Mouse (Mus musculus) hindbrain, embryonic 14.5 days (tissue): ENCODE results near the gene Gm4353. TPM values are rescaled to one million over a fixed set of nuclear protein-coding genes. Genes with fewer than 3 reads are reported as not detected.

Source experiments
- ATAC-seq: fragments of 200-750 bp; cut with Nextera tagmentation; 2 replicates; pipeline ENCODE4 v1.8.0; 2017; ENCODE audit warnings: moderate number of reproducible peaks, mild to moderate bottlenecking, moderate TSS enrichment, moderate library complexity; ENCODE audit not compliant: low FRiP score
- DNase-seq: peaks from one replicate; pipeline ENCODE4 v3.0.0-alpha.2; 2015; ENCODE audit warnings: low spot score
- H3K27ac ChIP-seq: fragments of 300-500 bp; sonication (generic); 2 replicates; pipeline ENCODE4 v1.5.1; 2014; ENCODE audit warnings: mild to moderate bottlenecking, moderate library complexity
- H3K27me3 ChIP-seq: fragments of 300-500 bp; sonication (generic); 2 replicates; pipeline ENCODE4 v1.6.1; 2014; ENCODE audit warnings: mild to moderate bottlenecking, low read length, mixed read lengths; ENCODE audit not compliant: control insufficient read depth, insufficient read depth
- H3K36me3 ChIP-seq: fragments of 300-500 bp; sonication (generic); replicated peaks from 2 replicates; pipeline ENCODE4 v1.6.1; 2014; ENCODE audit not compliant: control insufficient read depth, insufficient read depth
- H3K4me1 ChIP-seq: fragments of 300-500 bp; sonication (generic); replicated peaks from 2 replicates; pipeline ENCODE4 v1.6.1; 2014; ENCODE audit warnings: antibody characterized with exemption, low read length, mixed read lengths; ENCODE audit not compliant: control insufficient read depth, insufficient read depth
- H3K4me2 ChIP-seq: fragments of 300-500 bp; sonication (generic); replicated peaks from 2 replicates; pipeline ENCODE4 v1.6.1; 2014; ENCODE audit warnings: mild to moderate bottlenecking, moderate library complexity
- H3K4me3 ChIP-seq: fragments of 300-500 bp; sonication (generic); replicated peaks from 2 replicates; pipeline ENCODE4 v1.5.1; 2014; ENCODE audit warnings: mild to moderate bottlenecking, low read length
- H3K9ac ChIP-seq: fragments of 300-500 bp; sonication (generic); 2 replicates; pipeline ENCODE4 v1.6.1; 2014
- H3K9me3 ChIP-seq: fragments of 300-500 bp; sonication (generic); 2 replicates; pipeline ENCODE4 v1.6.1; 2016; ENCODE audit warnings: low read length; ENCODE audit not compliant: control insufficient read depth
- WGBS: fragments of 180-500 bp; shearing (Covaris S2); extraction: QIAGEN DNeasy Blood & Tissue Kit; methylation state at CpG from one replicate; pipeline ENCODE4 v1.1.7; 2014; 5-methylcytosine and 5-hydroxymethylcytosine counted together
- polyA plus RNA-seq: library from polyadenylated mRNA; unstranded; fragments of >200 nt; fragmentation: Nextera tagmentation; extraction: Ambion mirVana; gene quantifications from 2 replicates; pipeline ENCODE4 v1.2.1, GENCODE M21; 2014

Gm4353 gene
- polyA plus RNA-seq, 1 experiment from 2014 or later = 0.40 TPM

DNA sequence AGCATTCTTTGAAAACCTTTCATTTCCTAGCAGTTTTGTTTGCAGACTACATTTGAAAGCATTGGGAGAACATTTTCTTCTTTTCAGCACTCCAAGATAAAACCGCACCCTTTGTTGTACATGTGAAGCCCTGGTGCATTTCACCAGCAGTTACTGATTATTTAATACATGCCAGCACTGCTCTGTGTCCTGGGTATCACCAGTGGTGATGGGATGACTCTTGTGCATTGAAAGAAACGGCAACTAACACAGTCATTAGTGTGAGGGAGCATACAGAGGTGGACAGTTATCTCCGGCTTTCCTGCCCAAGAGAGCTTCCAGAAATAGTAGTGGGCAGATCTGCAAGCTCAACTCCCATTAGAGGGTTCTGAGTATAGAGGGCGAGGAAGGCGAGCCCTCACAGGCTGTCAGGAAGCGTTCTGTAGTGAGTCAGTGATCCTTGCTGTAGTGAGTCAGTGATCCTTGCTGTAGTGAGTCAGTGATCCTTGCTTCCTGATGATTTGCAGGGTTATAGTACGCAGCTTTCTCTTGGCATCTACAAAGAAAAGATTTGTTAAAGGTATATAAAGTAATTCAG lies 15.6 kb upstream of the Gm4353 start:
- H3K4me3 ChIP-seq = no peak overlapping the region
- peaks cover 43% of the 10 kb centered on the region for H3K36me3 ChIP-seq
- H3K9ac ChIP-seq = no peak overlapping the region
- H3K4me1 ChIP-seq = peaks cover 16% of the 10 kb centered on the region
- H3K27ac ChIP-seq = no peak overlapping the region
- 84% methylated on average over 7 of the region's 7 CpGs for WGBS
- DNase-seq (no peak), ATAC-seq (no peak)
- H3K4me2 ChIP-seq = no peak overlapping the region
- H3K27me3 ChIP-seq = no peaks in the 10 kb centered on the region
- no peaks in the 10 kb centered on the region for H3K9me3 ChIP-seq

DNA sequence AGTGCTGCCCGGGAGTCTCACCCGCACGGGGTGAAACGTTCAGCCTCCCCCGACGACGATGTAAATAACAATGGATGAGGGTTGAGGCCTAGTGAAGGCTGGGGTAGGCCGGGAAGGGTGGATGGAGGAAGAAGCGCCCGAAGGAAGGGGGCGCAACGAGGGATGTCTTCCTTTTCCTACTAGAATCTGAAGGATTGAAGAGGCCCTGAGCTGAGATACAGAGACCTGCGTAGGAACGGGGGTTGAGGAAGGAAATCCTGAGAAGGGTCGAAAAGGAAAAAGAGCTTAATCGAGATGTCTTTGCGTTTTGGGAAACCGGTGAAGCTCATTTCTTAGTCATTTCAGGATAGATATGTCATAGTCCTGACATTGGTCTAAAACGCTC lies 9.0 kb upstream of the Gm4353 start:
- Histone ChIP-seq H3K36me3 (no peaks in the 10 kb centered on the region), H3K4me2 (peak overlapping the region; percentile 91), H3K27ac (peak overlapping the region; percentile 98), H3K4me1 (peaks cover 26% of the 10 kb centered on the region), H3K4me3 (peak overlapping the region; percentile 64), H3K9me3 (no peaks in the 10 kb centered on the region), H3K9ac (peak overlapping the region; percentile 85), H3K27me3 (no peaks in the 10 kb centered on the region)
- WGBS = under 1% methylated on average over 19 of the region's 19 CpGs
- ATAC-seq (peak; percentile 84), DNase-seq (peak; percentile 63)

DNA sequence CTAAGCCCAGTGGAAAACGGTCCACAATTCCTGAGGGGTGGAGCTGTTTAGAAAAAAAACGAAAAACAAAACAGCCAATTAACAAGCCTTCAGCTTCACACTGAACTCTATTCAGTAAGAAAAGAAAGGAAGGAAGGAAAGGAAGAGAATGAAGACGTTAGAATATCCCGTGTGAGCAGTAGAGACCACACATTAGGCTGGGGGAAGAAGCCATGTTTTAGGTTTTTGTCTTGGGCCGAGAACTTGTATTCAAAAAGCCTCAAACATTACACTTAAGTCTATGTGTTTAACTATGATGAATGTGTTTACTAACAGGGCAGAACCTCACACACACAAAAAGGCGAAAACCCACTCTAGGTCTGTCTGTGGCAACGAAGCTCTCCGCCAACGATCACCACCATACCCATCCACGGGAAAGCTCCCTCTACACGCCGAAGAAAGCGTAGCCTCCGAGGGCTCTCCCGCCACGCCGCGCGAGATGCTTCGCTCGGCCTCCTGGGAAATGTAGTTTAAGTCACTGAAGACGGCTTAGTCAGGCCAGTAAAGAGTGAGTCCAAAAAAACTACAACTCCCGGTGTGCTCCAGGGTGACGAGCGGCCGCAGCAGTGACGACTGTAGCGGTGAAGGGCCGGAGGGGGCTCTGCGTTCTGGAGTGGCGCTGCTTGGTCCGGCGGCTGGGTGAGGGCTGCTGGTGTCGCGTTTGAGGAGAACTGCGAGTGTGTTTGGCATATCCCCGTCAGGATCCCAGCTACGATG lies 8.5 kb upstream of the Gm4353 start:
- no peaks in the 10 kb centered on the region for H3K27me3 ChIP-seq
- H3K4me2 ChIP-seq = peak overlapping the region; percentile 91
- under 1% methylated on average over 38 of the region's 38 CpGs for WGBS
- peak overlapping the region; percentile 85 for H3K9ac ChIP-seq
- H3K36me3 ChIP-seq = no peaks in the 10 kb centered on the region
- peak; percentile 98 for DNase-seq
- peak overlapping the region; percentile 98 for H3K27ac ChIP-seq
- peak; percentile 100 for ATAC-seq
- H3K9me3 ChIP-seq = no peaks in the 10 kb centered on the region
- peaks cover 26% of the 10 kb centered on the region for H3K4me1 ChIP-seq
- peak overlapping the region; percentile 64 for H3K4me3 ChIP-seq

DNA sequence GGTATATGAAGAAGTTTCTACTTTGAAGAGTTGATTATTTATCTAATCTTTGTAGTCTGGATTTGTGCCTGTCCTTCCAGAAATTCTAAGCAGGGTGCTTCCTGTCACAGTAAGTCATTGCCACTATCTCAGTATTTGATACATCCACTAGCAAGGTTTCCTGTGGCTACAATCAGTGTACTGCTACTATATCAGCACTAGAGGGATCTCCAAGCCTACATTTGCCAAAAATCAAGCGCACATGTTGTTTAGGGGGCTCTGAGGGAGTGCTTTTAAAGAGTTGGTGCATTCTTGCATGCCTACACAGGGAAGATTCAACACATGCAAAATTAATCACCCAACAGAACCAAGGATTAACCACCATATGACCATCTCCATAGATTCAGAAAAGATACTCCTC lies 23.7 kb downstream of the Gm4353 start:
- Histone ChIP-seq H3K4me2 (no peak overlapping the region), H3K4me3 (no peak overlapping the region), H3K27ac (no peak overlapping the region), H3K36me3 (no peaks in the 10 kb centered on the region), H3K27me3 (no peaks in the 10 kb centered on the region), H3K9ac (no peak overlapping the region), H3K9me3 (no peaks in the 10 kb centered on the region), H3K4me1 (no peaks in the 10 kb centered on the region)
- DNase-seq = no peak
- WGBS = 46% methylated on average over 1 of the region's 1 CpGs
- ATAC-seq = no peak

DNA sequence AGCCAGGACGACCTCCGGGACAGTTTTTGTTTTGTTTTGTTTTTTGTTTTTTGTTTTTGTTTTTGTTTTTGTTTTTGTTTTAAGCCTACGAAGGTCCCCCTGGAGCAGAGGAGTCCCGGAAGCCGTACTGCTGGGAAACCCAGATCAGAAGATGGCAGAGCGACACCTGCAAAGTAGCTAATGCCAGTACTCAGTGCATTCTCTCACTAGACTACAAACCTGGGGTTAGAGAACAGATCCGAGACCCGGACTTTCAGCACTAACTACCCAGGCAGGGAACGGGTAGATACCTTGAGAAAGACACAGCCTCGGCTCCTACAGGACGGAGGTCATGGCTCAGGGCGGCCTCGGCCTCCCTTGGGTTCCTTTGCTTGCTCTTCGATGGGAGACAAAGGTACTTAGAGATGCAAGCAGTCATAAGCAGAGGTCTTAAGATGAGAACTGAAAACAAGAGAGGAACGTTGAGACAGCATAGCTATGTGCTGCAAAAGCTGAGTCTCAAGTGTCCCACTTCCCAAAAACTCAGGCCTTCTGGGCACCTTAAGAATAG lies 43.9 kb downstream of the Gm4353 start:
- H3K9ac ChIP-seq = no peak overlapping the region

DNA sequence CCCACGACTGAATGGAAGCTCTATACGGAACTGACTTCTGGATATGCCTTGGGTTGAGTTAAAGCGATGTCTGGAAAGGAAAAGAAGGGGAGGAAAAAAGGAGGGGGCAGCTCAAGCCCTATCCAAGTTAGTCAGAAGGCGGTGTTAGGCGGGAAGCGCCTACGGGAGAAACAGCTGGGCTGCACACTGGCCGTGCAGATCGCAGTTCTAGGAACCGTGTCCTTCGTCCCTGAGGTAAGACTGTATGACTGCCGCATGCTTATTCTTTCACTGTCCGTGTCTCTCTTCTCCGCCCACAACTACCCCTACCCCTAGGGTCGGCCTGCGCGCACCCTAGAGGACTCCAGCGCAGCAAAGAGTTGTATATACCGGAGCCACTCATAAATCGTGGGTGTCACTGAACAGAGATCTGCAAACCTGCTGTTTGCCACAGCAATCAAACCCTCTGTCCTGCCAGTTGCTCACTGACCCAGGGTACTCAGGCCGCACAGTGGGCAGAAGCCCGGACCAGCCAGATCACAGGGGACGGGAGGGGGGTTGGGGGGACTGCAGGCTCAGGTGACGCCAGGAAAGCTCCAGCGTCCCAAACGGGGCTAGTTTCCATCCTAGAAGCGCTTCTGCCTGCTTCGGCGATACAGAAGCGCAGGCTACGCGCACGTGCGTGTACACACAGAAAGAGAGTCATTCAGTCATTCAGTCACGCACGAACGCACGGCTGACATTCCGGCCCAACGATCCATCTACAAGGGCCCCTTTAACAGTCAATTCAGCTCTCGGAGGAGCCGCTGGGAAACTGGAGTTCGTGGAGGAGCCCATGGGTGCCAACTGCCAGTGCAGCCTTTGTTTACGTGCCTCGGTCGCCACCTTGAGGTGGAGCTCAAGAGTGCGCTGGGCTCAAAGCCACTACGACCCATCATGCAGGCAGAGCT lies 44.6 kb downstream of the Gm4353 start:
- ATAC-seq (peak; percentile 81), DNase-seq (peak; percentile 90)
- H3K4me2 ChIP-seq = peak overlapping the region; percentile 97
- no peak overlapping the region for H3K27ac ChIP-seq
- H3K27me3 ChIP-seq = peaks cover 62% of the 10 kb centered on the region
- peaks cover 17% of the 10 kb centered on the region; the same call in 1 of the 2 replicates for H3K4me1 ChIP-seq
- H3K9ac ChIP-seq = peak overlapping the region; percentile 55
- WGBS = under 1% methylated on average over 48 of the region's 48 CpGs
- no peaks in the 10 kb centered on the region for H3K36me3 ChIP-seq
- H3K9me3 ChIP-seq = no peaks in the 10 kb centered on the region
- peak overlapping the region; percentile 34 for H3K4me3 ChIP-seq

More for the DNA sequence above, 43.9 kb downstream of the Gm4353 start:
- peak overlapping the region; percentile 97 for H3K4me2 ChIP-seq
- WGBS = 13% methylated on average over 15 of the region's 15 CpGs
- H3K27ac ChIP-seq = no peak overlapping the region
- DNase-seq (no peak), ATAC-seq (no peak; the same call in 1 of the 2 replicates)
- peaks cover 55% of the 10 kb centered on the region for H3K27me3 ChIP-seq
- peak overlapping the region; percentile 34; the same call in 1 of the 2 replicates for H3K4me3 ChIP-seq
- H3K4me1 ChIP-seq = peaks cover 17% of the 10 kb centered on the region; the same call in 1 of the 2 replicates
- no peaks in the 10 kb centered on the region for H3K9me3 ChIP-seq
- no peaks in the 10 kb centered on the region for H3K36me3 ChIP-seq

DNA sequence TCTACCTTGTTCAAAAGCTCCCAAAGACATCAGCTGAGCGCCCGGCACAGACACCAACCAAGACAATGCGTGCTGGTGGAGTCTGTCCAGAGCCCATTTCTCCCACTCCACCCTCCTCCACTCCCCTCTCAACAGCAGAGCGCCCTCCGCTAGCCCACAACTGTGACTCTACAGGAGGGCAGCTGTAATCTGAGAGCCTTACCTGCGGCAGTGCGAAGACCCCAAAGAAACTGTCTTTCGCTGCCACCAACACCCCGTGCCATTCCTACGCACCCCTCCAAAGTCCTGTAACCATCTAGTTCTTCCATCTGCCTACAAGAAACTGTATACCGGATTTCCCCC lies 45.3 kb downstream of the Gm4353 start, which contains the start of gene 1110004F10Rik:
Gene 1110004F10Rik, plus strand, starts transcription at position 202 of the 342 bp plus-strand sequence.
- H3K9me3 ChIP-seq = no peaks in the 10 kb centered on the region
- no peaks in the 10 kb centered on the region for H3K36me3 ChIP-seq
- peaks cover 23% of the 10 kb centered on the region; the same call in 1 of the 2 replicates for H3K4me1 ChIP-seq
- H3K27ac ChIP-seq = no peak within 1 kb of the TSS
- peak within 1 kb of the TSS; percentile 97 for H3K4me2 ChIP-seq
- WGBS = 2% methylated on average over 11 of the region's 11 CpGs
- H3K27me3 ChIP-seq = peaks cover 68% of the 10 kb centered on the region
- DNase-seq = no peak
- no peak; the same call in 1 of the 2 replicates for ATAC-seq
- peak within 1 kb of the TSS; percentile 34 for H3K4me3 ChIP-seq
- H3K9ac ChIP-seq = peak within 1 kb of the TSS; percentile 55

DNA sequence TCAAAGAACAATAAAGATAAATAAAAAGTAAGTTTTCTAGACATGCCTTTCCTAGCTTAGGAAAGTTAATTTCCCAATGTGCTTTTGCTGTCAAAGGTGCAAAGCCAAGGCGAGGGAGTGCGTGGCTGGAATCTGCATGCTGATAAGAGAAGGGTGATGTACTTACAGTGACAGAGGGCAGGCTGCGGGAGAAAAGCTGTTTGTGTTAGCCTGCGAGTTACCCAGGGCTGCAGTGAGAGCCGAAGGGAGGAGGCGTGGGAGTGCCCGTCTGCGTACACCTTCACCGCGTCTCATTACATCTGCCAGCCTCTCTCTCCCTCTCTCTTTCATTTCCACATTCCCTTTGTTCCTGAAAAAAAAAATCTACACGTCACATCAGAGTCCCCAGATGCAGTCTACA lies 45.9 kb downstream of the Gm4353 start, which contains the start of gene Sox6:
Gene Sox6, minus strand, starts transcription at position 286 of the 400 bp plus-strand sequence.
- Histone ChIP-seq H3K4me3 (peak within 1 kb of the TSS; percentile 34), H3K9ac (peak within 1 kb of the TSS; percentile 55), H3K9me3 (no peaks in the 10 kb centered on the region), H3K27me3 (peaks cover 74% of the 10 kb centered on the region), H3K36me3 (no peaks in the 10 kb centered on the region), H3K4me1 (peaks cover 30% of the 10 kb centered on the region; the same call in 1 of the 2 replicates), H3K4me2 (peak within 1 kb of the TSS; percentile 97), H3K27ac (no peak within 1 kb of the TSS)
- 3% methylated on average over 11 of the region's 11 CpGs for WGBS
- ATAC-seq = no peak
- no peak for DNase-seq
